Mouse (Mus musculus): ENCODE measurements around the gene Poc1b. TPM values are rescaled to one million over a fixed set of nuclear protein-coding genes. Genes with fewer than 3 reads are reported as not detected.

Gene Poc1b
- total RNA-seq, 2 experiments from 2014 or later, result 5.3 to 6.4 TPM

DNA sequence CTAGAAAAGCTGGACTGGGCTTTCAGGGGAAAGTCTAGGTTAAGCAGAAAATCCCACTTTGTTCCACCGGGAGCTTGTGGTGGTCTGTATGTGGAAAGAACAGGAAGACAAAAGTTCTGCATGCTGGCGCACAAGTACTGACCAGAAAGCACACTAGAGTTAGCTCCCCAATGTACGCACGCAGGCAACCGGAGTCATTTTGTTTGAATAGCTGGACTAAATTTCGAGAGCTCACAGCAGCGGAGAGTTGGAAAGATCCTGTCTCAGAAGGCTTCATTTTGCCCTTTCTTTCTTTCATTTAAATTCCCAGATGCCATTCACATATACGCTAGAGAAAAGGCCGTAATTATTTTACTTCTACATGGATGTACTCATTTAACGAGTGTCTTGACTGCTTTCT, 135.9 kb downstream of the Poc1b start:
- intact Hi-C loops (cut with DNase I), result no loop called here
- DNase-seq (ENCODE audit: low spot score), result no peak

- intact Hi-C loops (cut with DNase I), result no loop called here
- DNase-seq (ENCODE audit: low spot score), result no peak
Measured at GRCm38 (mm10) chr10:99243907-99244489, 137.2 kb downstream of the Poc1b start.

DNA sequence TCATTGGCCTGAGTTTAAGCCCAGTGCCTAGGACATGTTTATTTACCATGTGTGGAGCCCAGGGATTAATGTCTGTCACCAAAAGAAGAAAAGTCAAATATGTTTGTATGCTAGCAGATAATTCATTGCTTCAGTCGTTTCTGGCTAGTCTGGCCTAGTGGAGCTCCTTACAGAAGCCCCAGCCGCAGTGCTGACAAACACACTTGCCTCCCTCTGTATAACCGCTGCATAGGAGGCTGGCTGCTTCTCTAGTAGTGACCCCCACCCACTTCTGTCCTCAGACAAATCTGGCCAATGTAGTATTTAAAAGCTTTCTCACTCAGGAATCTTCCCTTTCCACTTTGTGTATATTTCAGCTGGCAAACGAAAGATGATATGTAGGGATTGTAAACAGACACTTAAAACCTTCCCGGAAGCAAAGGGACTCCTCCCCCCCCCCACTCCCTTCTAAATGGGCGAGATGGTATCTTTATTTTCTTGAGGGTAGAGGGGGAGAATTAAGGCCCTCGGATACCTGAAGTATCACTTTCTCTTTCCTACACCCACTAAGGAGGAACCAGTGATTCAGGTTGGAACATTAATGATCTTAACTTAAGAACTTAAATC, 137.9 kb downstream of the Poc1b start:
- intact Hi-C loops (cut with DNase I), result no loop called here
- DNase-seq (ENCODE audit: low spot score), result no peak

DNA sequence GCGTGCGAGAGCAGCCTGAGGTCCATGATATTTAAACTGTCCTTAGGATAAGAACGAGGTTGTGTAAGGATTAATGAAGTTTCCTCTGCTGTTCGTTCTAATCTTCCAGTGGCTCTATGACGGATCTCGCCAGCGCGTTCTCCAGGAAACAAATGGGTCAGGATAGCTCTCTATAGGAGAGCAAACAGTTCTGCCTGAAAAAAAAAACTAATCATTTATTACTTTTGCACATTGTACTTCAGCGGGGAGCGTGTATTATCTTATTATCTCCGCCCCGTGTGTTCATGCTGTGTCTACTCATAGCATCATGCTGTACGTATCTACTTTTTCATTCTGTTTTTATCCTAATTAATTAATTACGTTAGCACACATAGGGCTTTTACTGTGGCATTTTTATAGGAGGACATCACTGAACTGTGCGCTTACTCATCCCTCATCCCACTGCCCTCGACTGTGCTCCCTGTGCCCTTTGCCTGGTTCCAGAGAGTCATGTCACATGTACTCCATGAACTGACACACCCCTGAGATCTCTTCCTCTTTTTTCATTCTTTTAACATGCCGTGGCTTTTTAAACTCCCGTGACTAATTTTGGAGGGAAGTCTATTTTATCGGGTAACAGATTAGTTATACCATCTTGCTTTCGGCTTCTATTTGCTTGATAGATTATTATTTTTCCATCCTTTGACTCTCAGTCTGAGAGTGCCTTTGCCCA, 140.1 kb downstream of the Poc1b start:
- no peak for DNase-seq (ENCODE audit: low spot score)
- intact Hi-C loops (cut with DNase I), result no loop called here

Other genes with a start within 250 kb of the Poc1b start
- gene Atp2b1, start 192.6 kb upstream of the Poc1b start, total RNA-seq (2021), result 10 to 100 TPM; 67.8 to 71.3 TPM
- gene Galnt4, start 1.1 kb downstream of the Poc1b start, total RNA-seq (2021), result 1 to 10 TPM; 3.2 to 3.6 TPM
- gene Phxr2, start 19.3 kb downstream of the Poc1b start, total RNA-seq (2021), result not detected
- 10 to 100 TPM; 18.5 to 19.5 TPM for gene Dusp6, start 156.2 kb downstream of the Poc1b start, total RNA-seq (2021)